Mouse (Mus musculus) liver, postnatal 0 days (tissue): ENCODE data around the gene Gm49405. TPM values are rescaled to one million over a fixed set of nuclear protein-coding genes. Genes with fewer than 3 reads are reported as not detected.
"Not testable (repeated sequence)": the region's sequence is repeated elsewhere in the genome, so short reads cannot be mapped to it uniquely, and the experiment has no call there.

Source experiments
- ATAC-seq: fragments of 200-750 bp; cut with Nextera tagmentation; 2 replicates; pipeline ENCODE4 v1.8.0; 2017; ENCODE audit warnings: mild to moderate bottlenecking, moderate library complexity
- DNase-seq: peaks from one replicate; pipeline ENCODE4 v3.0.0-alpha.2; 2016
- H3K27ac ChIP-seq: fragments of 300-500 bp; sonication (generic); 2 replicates; pipeline ENCODE4 v1.5.1; 2014; ENCODE audit warnings: antibody characterized with exemption, moderate library complexity, mild to moderate bottlenecking, low read depth
- H3K27me3 ChIP-seq: fragments of 300-500 bp; sonication (generic); 2 replicates; pipeline ENCODE4 v1.6.1; 2014; ENCODE audit warnings: low read length, control low read depth, mixed read lengths; ENCODE audit not compliant: insufficient read depth
- H3K36me3 ChIP-seq: fragments of 300-500 bp; sonication (generic); replicated peaks from 2 replicates; pipeline ENCODE4 v1.6.1; 2014; ENCODE audit warnings: mild to moderate bottlenecking, control low read depth, low read length, moderate library complexity, mixed read lengths; ENCODE audit not compliant: insufficient read depth
- H3K4me1 ChIP-seq: fragments of 300-500 bp; sonication (generic); 2 replicates; pipeline ENCODE4 v1.6.1; 2014; ENCODE audit warnings: antibody characterized with exemption, mild to moderate bottlenecking, control low read depth; ENCODE audit not compliant: insufficient read depth
- H3K4me2 ChIP-seq: fragments of 300-500 bp; sonication (generic); 2 replicates; pipeline ENCODE4 v1.6.1; 2014; ENCODE audit warnings: low read depth, mild to moderate bottlenecking, low read length, moderate library complexity, mixed read lengths
- H3K4me3 ChIP-seq: fragments of 300-500 bp; sonication (generic); 2 replicates; pipeline ENCODE4 v1.5.1; 2014; ENCODE audit warnings: low read depth, low read length
- H3K9ac ChIP-seq: fragments of 300-500 bp; sonication (generic); replicated peaks from 2 replicates; pipeline ENCODE4 v1.6.1; 2014; ENCODE audit warnings: mild to moderate bottlenecking, moderate library complexity
- H3K9me3 ChIP-seq: fragments of 300-500 bp; sonication (generic); 2 replicates; pipeline ENCODE4 v1.6.1; 2016; ENCODE audit warnings: mild to moderate bottlenecking, control low read depth, low read length, mixed read lengths
- CTCF ChIP-seq: sonication (generic); IDR thresholded peaks from 2 replicates; pipeline ENCODE4 v1.5.1; 2016; ENCODE audit warnings: antibody characterized with exemption, low read depth
- EP300 ChIP-seq: IDR thresholded peaks from 2 replicates; pipeline ENCODE4 v1.6.1; 2016; ENCODE audit warnings: antibody characterized with exemption, low read depth, mild to moderate bottlenecking
- WGBS: fragments of 180-500 bp; shearing (Covaris S2); extraction: QIAGEN DNeasy Blood & Tissue Kit; methylation state at CpG from one replicate; pipeline ENCODE4 v1.1.7; 2014; ENCODE audit not compliant: insufficient replicate concordance; 5-methylcytosine and 5-hydroxymethylcytosine counted together
- polyA plus RNA-seq: library from polyadenylated mRNA; unstranded; fragments of >200 nt; fragmentation: Nextera tagmentation; extraction: Ambion mirVana; gene quantifications from 2 replicates; pipeline ENCODE4 v1.2.1, GENCODE M21; 2015

Gene Gm49405
- polyA plus RNA-seq, 1 experiment from 2014 or later: 0.49 TPM

DNA sequence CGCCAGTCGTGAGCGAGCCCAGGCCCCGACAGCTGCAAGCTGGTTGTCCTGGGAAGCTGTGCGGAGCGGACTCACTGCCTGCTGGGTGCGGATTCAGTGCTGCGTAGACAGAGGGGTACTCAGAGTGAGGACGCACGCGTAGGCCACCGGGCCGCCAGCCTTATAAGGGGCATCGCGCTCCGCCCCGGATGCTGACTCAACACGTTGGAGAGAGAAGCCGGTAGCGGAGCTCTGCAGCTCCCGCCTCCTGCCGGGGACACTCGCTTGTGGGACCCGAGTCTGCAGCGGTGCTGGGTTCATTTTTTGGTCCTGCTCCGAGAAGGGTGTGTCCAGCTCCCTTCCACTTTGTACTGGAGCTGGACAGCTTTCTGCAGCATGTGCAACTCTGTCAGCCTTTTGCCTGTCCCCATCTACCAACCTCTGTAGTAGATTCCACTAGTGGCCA, 37.4 kb downstream of the Gm49405 start, which contains the start of gene Gstp1:
TSS of gene Gstp1 (minus strand) at position 198 of the 445 bp plus-strand sequence.
- peak within 1 kb of the TSS; percentile 80 for H3K27ac ChIP-seq
- peak within 1 kb of the TSS; percentile 69 for H3K4me3 ChIP-seq
- DNase-seq (peak; percentile 87), ATAC-seq (peak; percentile 71)
- H3K4me2 ChIP-seq: peak within 1 kb of the TSS; percentile 87
- TF ChIP-seq CTCF: peak; percentile 47
- no peak for TF ChIP-seq EP300
- H3K9me3 ChIP-seq: no peaks in the 10 kb centered on the region
- peaks cover 15% of the 10 kb centered on the region for H3K4me1 ChIP-seq
- H3K9ac ChIP-seq: peak within 1 kb of the TSS; percentile 81
- 1% methylated on average over 26 of the region's 26 CpGs for WGBS
- H3K36me3 ChIP-seq: no peaks in the 10 kb centered on the region
- H3K27me3 ChIP-seq: no peaks in the 10 kb centered on the region

DNA sequence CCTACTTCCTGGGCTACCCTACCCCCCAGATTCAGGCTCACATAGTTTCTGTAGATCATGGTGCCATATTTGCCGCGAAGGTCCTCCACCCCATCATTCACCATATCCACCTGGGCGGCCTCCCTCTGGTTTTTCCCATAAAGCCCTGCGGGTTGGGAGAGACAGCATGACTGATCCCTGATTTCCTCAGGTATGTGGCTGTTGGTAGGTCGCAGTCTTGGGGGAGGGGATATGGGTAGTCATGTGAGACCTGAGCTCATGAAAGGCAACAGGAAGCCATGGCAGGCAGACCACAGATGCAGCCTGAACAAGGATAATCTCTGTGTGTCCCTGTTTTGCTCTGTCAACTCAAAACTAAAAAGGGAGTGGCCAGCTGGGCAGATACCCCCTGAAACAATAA, 40.5 kb downstream of the Gm49405 start:
- ATAC-seq, H3K36me3 ChIP-seq: not testable (repeated sequence)
- peaks cover 10% of the 10 kb centered on the region for H3K4me1 ChIP-seq

GRCm38 (mm10) chr19:4041500-4041899, 41.1 kb downstream of the Gm49405 start:
- 85% methylated on average over 3 of the region's 4 CpGs for WGBS
- H3K4me3 ChIP-seq, ATAC-seq, H3K36me3 ChIP-seq, H3K27me3 ChIP-seq, H3K4me2 ChIP-seq, H3K27ac ChIP-seq, DNase-seq, H3K9ac ChIP-seq, H3K9me3 ChIP-seq, H3K4me1 ChIP-seq: not testable (repeated sequence)

More for the DNA sequence above, 40.5 kb downstream of the Gm49405 start:
- WGBS: 76% methylated on average over 5 of the region's 5 CpGs
- H3K27me3 ChIP-seq, H3K4me2 ChIP-seq, H3K4me3 ChIP-seq, H3K9me3 ChIP-seq, H3K27ac ChIP-seq, H3K9ac ChIP-seq, DNase-seq: not testable (repeated sequence)

- Histone ChIP-seq H3K4me1 (peaks cover 12% of the 10 kb centered on the region), H3K27ac (no peak overlapping the region), H3K4me2 (no peak overlapping the region), H3K27me3 (no peaks in the 10 kb centered on the region), H3K4me3 (no peak overlapping the region), H3K36me3 (no peaks in the 10 kb centered on the region), H3K9me3 (no peaks in the 10 kb centered on the region), H3K9ac (no peak overlapping the region)
- ATAC-seq: no peak
- DNase-seq: no peak
- TF ChIP-seq EP300 (no peak), CTCF (no peak)
- 81% methylated on average over 14 of the region's 14 CpGs for WGBS
These were observed 41.7 kb downstream of the Gm49405 start for GRCm38 (mm10) chr19:4042124-4042523.

GRCm38 (mm10) chr19:4044109-4044508, 43.7 kb downstream of the Gm49405 start:
- H3K4me1 ChIP-seq: peaks cover 13% of the 10 kb centered on the region; the same call in 1 of the 2 replicates
- not testable (repeated sequence) for H3K4me3 ChIP-seq
- H3K27ac ChIP-seq: peak overlapping the region; percentile 9; the same call in 1 of the 2 replicates

DNA sequence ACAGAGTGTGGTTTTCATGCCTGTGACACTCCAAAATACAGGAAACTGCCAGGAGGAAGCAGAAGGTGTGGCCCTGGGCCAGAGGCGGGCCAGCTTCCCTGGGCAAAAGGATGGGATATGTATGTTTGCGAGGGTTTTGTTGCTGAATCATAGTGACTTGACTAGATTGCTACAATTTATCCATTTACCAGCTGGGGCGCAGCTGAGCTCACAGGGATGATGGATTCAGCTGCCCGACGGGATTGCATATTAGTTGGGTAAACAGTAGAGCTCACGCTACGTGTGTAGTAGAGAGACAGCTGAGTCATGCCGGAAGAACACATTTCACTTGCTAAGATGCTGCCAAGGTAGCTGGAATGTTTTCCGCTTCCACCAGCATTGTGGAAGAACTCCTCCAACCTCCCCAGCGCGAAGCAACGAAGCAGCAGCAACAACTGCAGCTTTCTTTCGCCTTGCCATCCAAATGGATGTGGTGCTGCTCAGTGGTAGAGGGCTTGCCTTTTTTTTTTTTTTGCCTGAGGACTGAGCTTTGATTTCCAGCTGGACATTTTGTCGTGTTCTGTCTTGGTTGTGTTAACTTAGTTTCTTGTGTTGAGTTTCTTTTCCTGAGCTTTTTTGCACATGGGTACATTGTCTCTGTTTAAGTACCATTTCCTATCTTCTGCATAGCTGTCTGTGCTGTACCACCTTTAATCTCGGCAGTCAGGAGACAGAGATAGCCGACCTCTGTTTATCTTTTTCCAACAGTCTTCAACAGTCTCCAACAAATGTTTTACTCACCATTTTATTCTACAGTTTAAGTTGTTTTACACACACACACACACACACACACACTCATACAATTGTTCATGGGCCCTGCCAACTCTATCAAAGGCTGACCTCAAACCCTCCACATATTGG, 45.8 kb downstream of the Gm49405 start, which contains the start of gene Gstp2:
TSS of gene Gstp2 (minus strand) at position 58 of the 900 bp plus-strand sequence.
- Histone ChIP-seq H3K27me3 (no peaks in the 10 kb centered on the region), H3K4me3 (no peak within 1 kb of the TSS), H3K4me1 (peaks cover 13% of the 10 kb centered on the region; the same call in 1 of the 2 replicates), H3K36me3 (no peaks in the 10 kb centered on the region), H3K9ac (no peak within 1 kb of the TSS; the same call in none of the 2 replicates), H3K4me2 (peak within 1 kb of the TSS; percentile 48), H3K9me3 (no peaks in the 10 kb centered on the region), H3K27ac (peak within 1 kb of the TSS; percentile 90)
- TF ChIP-seq EP300: peak; percentile 83
- peak; percentile 71 for TF ChIP-seq CTCF
- ATAC-seq (peak; percentile 90), DNase-seq (peak; percentile 75)
- 43% methylated on average over 16 of the region's 16 CpGs for WGBS

More at GRCm38 (mm10) chr19:4044109-4044508, 43.7 kb downstream of the Gm49405 start:
- not testable (repeated sequence) for H3K9me3 ChIP-seq, ATAC-seq, H3K36me3 ChIP-seq, H3K27me3 ChIP-seq, H3K9ac ChIP-seq, DNase-seq, H3K4me2 ChIP-seq
- 44% methylated on average over 5 of the region's 5 CpGs for WGBS
- peak; percentile 60; the same call in 1 of the 2 replicates for TF ChIP-seq EP300
